Mouse (Mus musculus): Measurements from ENCODE around the gene Clec2e. TPM values are rescaled to one million over a fixed set of nuclear protein-coding genes. Genes with fewer than 3 reads are reported as not detected.
"Not testable (repeated sequence)": the region's sequence is repeated elsewhere in the genome, so short reads cannot be mapped to it uniquely, and the experiment has no call there.

Gene Clec2e
- total RNA-seq (2014; rRNA removed) (not detected in 2 replicates), polyA plus RNA-seq (2015; fragmentation: Nextera tagmentation; extraction: Ambion mirVana) (not detected in 2 replicates)

- not testable (repeated sequence) for H3K27me3 ChIP-seq (ENCODE audit: insufficient read depth, low read length); H3K4me3 ChIP-seq (ENCODE audit: low read length); ATAC-seq; H3K9ac ChIP-seq (replicated peaks; ENCODE audit: low read length); H3K36me3 ChIP-seq (ENCODE audit: insufficient read depth, low read length); DNase-seq (ENCODE audit: low spot score); H3K9me3 ChIP-seq (ENCODE audit: low read length); H3K4me2 ChIP-seq (ENCODE audit: low read depth, low read length); H3K27ac ChIP-seq; H3K4me1 ChIP-seq (ENCODE audit: insufficient read depth, low read length)
- 82% methylated on average over 1 of the region's 1 CpGs for WGBS
These were observed at the start of gene Clec2e for GRCm38 (mm10) chr6:129100794-129101193. Gene Clec2e (minus strand): TSS chr6:129100913.

DNA sequence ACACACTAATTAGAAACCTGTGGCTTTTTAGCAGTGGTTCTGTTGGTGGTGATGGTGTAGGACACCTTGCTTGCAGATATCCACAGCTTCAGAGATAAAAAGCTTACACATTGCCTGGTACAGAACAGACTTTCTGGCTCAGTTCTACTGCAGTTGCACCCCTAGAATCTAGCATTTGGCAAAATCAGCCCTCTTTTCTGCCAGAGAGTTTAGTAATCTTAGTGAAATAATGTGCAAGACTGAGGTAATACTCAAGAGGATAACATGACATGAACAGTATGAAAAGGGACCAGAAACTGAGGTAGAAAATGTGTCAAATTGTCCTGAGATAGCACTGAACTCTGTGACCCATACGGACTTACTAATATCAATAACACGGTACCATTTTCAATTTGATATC, 46.1 kb upstream of the Clec2e start:
- 94% methylated on average over 2 of the region's 2 CpGs for WGBS
- no peaks in the 10 kb centered on the region for H3K4me1 ChIP-seq (ENCODE audit: insufficient read depth, low read length)
- ATAC-seq: no peak
- H3K9ac ChIP-seq (replicated peaks; ENCODE audit: low read length): no peak overlapping the region
- no peak overlapping the region for H3K4me3 ChIP-seq (ENCODE audit: low read length)
- no peak for DNase-seq (ENCODE audit: low spot score)
- no peak overlapping the region for H3K4me2 ChIP-seq (ENCODE audit: low read depth, low read length)
- H3K9me3 ChIP-seq (ENCODE audit: low read length): no peaks in the 10 kb centered on the region
- H3K27me3 ChIP-seq (ENCODE audit: insufficient read depth, low read length): no peaks in the 10 kb centered on the region
- H3K27ac ChIP-seq: no peak overlapping the region
- H3K36me3 ChIP-seq (ENCODE audit: insufficient read depth, low read length): no peaks in the 10 kb centered on the region
- no peak for TF ChIP-seq CTCF (IDR thresholded peaks at IDR 0.05; ENCODE audit: low read depth)

GRCm38 (mm10) chr6:129132604-129133341, 32.1 kb upstream of the Clec2e start:
- Histone ChIP-seq H3K4me3 (ENCODE audit: low read length) (no peak overlapping the region), H3K4me2 (ENCODE audit: low read depth, low read length) (no peak overlapping the region), H3K27ac (no peak overlapping the region), H3K9me3 (ENCODE audit: low read length) (no peaks in the 10 kb centered on the region), H3K27me3 (ENCODE audit: insufficient read depth, low read length) (no peaks in the 10 kb centered on the region), H3K36me3 (ENCODE audit: insufficient read depth, low read length) (no peaks in the 10 kb centered on the region), H3K4me1 (ENCODE audit: insufficient read depth, low read length) (no peaks in the 10 kb centered on the region), H3K9ac (replicated peaks; ENCODE audit: low read length) (no peak overlapping the region)
- ATAC-seq: no peak
- no peak for DNase-seq (ENCODE audit: low spot score)
- WGBS: 82% methylated on average over 4 of the region's 4 CpGs
- no peak for TF ChIP-seq CTCF (IDR thresholded peaks at IDR 0.05; ENCODE audit: low read depth)

GRCm38 (mm10) chr6:129126861-129127260, 26.1 kb upstream of the Clec2e start:
- no peaks in the 10 kb centered on the region for H3K36me3 ChIP-seq (ENCODE audit: insufficient read depth, low read length)
- no peak overlapping the region for H3K4me2 ChIP-seq (ENCODE audit: low read depth, low read length)
- H3K27me3 ChIP-seq (ENCODE audit: insufficient read depth, low read length): no peaks in the 10 kb centered on the region
- H3K4me3 ChIP-seq (ENCODE audit: low read length): no peak overlapping the region
- H3K27ac ChIP-seq: no peak overlapping the region
- TF ChIP-seq CTCF (IDR thresholded peaks at IDR 0.05; ENCODE audit: low read depth): no peak
- no peak for ATAC-seq
- no peaks in the 10 kb centered on the region for H3K9me3 ChIP-seq (ENCODE audit: low read length)
- DNase-seq (ENCODE audit: low spot score): no peak
- H3K9ac ChIP-seq (replicated peaks; ENCODE audit: low read length): no peak overlapping the region
- H3K4me1 ChIP-seq (ENCODE audit: insufficient read depth, low read length): no peaks in the 10 kb centered on the region

GRCm38 (mm10) chr6:129124531-129124930, 23.8 kb upstream of the Clec2e start:
- not testable (repeated sequence) for DNase-seq (ENCODE audit: low spot score)

GRCm38 (mm10) chr6:129116223-129116622, 15.5 kb upstream of the Clec2e start:
- Histone ChIP-seq H3K4me3 (ENCODE audit: low read length) (no peak overlapping the region), H3K36me3 (ENCODE audit: insufficient read depth, low read length) (no peaks in the 10 kb centered on the region), H3K4me2 (ENCODE audit: low read depth, low read length) (no peak overlapping the region), H3K9me3 (ENCODE audit: low read length) (no peaks in the 10 kb centered on the region), H3K9ac (replicated peaks; ENCODE audit: low read length) (no peak overlapping the region), H3K27me3 (ENCODE audit: insufficient read depth, low read length) (no peaks in the 10 kb centered on the region), H3K27ac (no peak overlapping the region), H3K4me1 (ENCODE audit: insufficient read depth, low read length) (no peaks in the 10 kb centered on the region)
- 94% methylated on average over 3 of the region's 3 CpGs for WGBS
- no peak for DNase-seq (ENCODE audit: low spot score)
- no peak for ATAC-seq
- no peak for TF ChIP-seq CTCF (IDR thresholded peaks at IDR 0.05; ENCODE audit: low read depth)

More at GRCm38 (mm10) chr6:129124531-129124930, 23.8 kb upstream of the Clec2e start:
- H3K27ac ChIP-seq; H3K4me3 ChIP-seq (ENCODE audit: low read length); H3K4me1 ChIP-seq (ENCODE audit: insufficient read depth, low read length); H3K4me2 ChIP-seq (ENCODE audit: low read depth, low read length); H3K36me3 ChIP-seq (ENCODE audit: insufficient read depth, low read length); H3K9me3 ChIP-seq (ENCODE audit: low read length); ATAC-seq; H3K9ac ChIP-seq (replicated peaks; ENCODE audit: low read length); H3K27me3 ChIP-seq (ENCODE audit: insufficient read depth, low read length): not testable (repeated sequence)

GRCm38 (mm10) chr6:129114237-129114636, 13.5 kb upstream of the Clec2e start:
- H3K9me3 ChIP-seq (ENCODE audit: low read length); H3K36me3 ChIP-seq (ENCODE audit: insufficient read depth, low read length); H3K4me2 ChIP-seq (ENCODE audit: low read depth, low read length); ATAC-seq; H3K4me3 ChIP-seq (ENCODE audit: low read length); H3K9ac ChIP-seq (replicated peaks; ENCODE audit: low read length); H3K27ac ChIP-seq; DNase-seq (ENCODE audit: low spot score); H3K4me1 ChIP-seq (ENCODE audit: insufficient read depth, low read length); H3K27me3 ChIP-seq (ENCODE audit: insufficient read depth, low read length): not testable (repeated sequence)
- 92% methylated on average over 3 of the region's 3 CpGs for WGBS
